Mouse (Mus musculus) 3134 (cell line): ENCODE data around the gene Tmem204.
"Not testable (repeated sequence)": the region's sequence is repeated elsewhere in the genome, so short reads cannot be mapped to it uniquely, and the experiment has no call there.

Experiments
- DNase-seq: peaks from one replicate; pipeline ENCODE4 v3.0.0-alpha.2; 2011; ENCODE audit warnings: low spot score; ENCODE audit not compliant: insufficient read length; ENCODE audit errors: extremely low read depth

Tmem204 gene

GRCm38 (mm10) chr17:25083444-25083931 is at the start of gene Tmem204:
Tmem204 (minus strand) TSS chr17:25083591.
- no peak for DNase-seq

GRCm38 (mm10) chr17:25130060-25130459 is 46.7 kb upstream of the Tmem204 start:
- DNase-seq, result no peak

- DNase-seq, result no peak
Measured at GRCm38 (mm10) chr17:25127681-25128080, 44.3 kb upstream of the Tmem204 start.

GRCm38 (mm10) chr17:25127079-25127478 is 43.7 kb upstream of the Tmem204 start:
- no peak for DNase-seq

GRCm38 (mm10) chr17:25125442-25126060 is 42.2 kb upstream of the Tmem204 start:
- not testable (repeated sequence) for DNase-seq

GRCm38 (mm10) chr17:25123979-25124378 is 40.6 kb upstream of the Tmem204 start:
- no peak for DNase-seq

- no peak for DNase-seq
Measured at GRCm38 (mm10) chr17:25120406-25120805, 37.0 kb upstream of the Tmem204 start, which contains the start of gene Ptx4. Ptx4 (plus strand) TSS chr17:25120760.

GRCm38 (mm10) chr17:25117263-25117662 is 33.9 kb upstream of the Tmem204 start:
- no peak for DNase-seq

- DNase-seq, result peak; percentile 92
Measured at GRCm38 (mm10) chr17:25115664-25116432, 32.5 kb upstream of the Tmem204 start, which contains the start of gene Telo2. Telo2 (minus strand) TSS chr17:25115967.

- no peak for DNase-seq
Measured at GRCm38 (mm10) chr17:25114908-25115645, 31.7 kb upstream of the Tmem204 start.

- DNase-seq, result no peak
Measured at GRCm38 (mm10) chr17:25112423-25112810, 29.0 kb upstream of the Tmem204 start.

- no peak for DNase-seq
Measured at GRCm38 (mm10) chr17:25111739-25112422, 28.5 kb upstream of the Tmem204 start.

- DNase-seq, result no peak
Measured at GRCm38 (mm10) chr17:25111220-25111619, 27.8 kb upstream of the Tmem204 start.

GRCm38 (mm10) chr17:25110590-25110989 is 27.2 kb upstream of the Tmem204 start:
- DNase-seq, result no peak

GRCm38 (mm10) chr17:25109578-25109977 is 26.2 kb upstream of the Tmem204 start:
- no peak for DNase-seq

GRCm38 (mm10) chr17:25107786-25108185 is 24.4 kb upstream of the Tmem204 start:
- no peak for DNase-seq

GRCm38 (mm10) chr17:25101338-25101737 is 17.9 kb upstream of the Tmem204 start:
- DNase-seq, result no peak

- no peak for DNase-seq
Measured at GRCm38 (mm10) chr17:25100052-25100451, 16.7 kb upstream of the Tmem204 start.

GRCm38 (mm10) chr17:25096221-25096620 is 12.8 kb upstream of the Tmem204 start:
- DNase-seq, result no peak

GRCm38 (mm10) chr17:25090450-25090849 is 7.1 kb upstream of the Tmem204 start:
- no peak for DNase-seq

- no peak for DNase-seq
Measured at GRCm38 (mm10) chr17:25089158-25089557, 5.8 kb upstream of the Tmem204 start.
